Mouse (Mus musculus) embryonic facial prominence, embryonic 15.5 days (tissue): ENCODE data around the gene Nde1. TPM values are rescaled to one million over a fixed set of nuclear protein-coding genes. Genes with fewer than 3 reads are reported as not detected.
"Not testable (repeated sequence)": the region's sequence is repeated elsewhere in the genome, so short reads cannot be mapped to it uniquely, and the experiment has no call there.

Experiments
- ATAC-seq: fragments of 200-750 bp; cut with Nextera tagmentation; 2 replicates; pipeline ENCODE4 v1.8.0; 2017; ENCODE audit warnings: low read depth, moderate TSS enrichment; ENCODE audit not compliant: insufficient number of reproducible peaks, low FRiP score, low TSS enrichment
- H3K27ac ChIP-seq: fragments of 300-500 bp; sonication (generic); replicated peaks from 2 replicates; pipeline ENCODE4 v1.5.1; 2015; ENCODE audit warnings: mild to moderate bottlenecking, inconsistent platforms
- H3K27me3 ChIP-seq: fragments of 300-500 bp; sonication (generic); 2 replicates; pipeline ENCODE4 v1.6.1; 2015; ENCODE audit warnings: inconsistent platforms
- H3K36me3 ChIP-seq: fragments of 300-500 bp; sonication (generic); 2 replicates; pipeline ENCODE4 v1.6.1; 2015; ENCODE audit warnings: mild to moderate bottlenecking, inconsistent platforms
- H3K4me1 ChIP-seq: fragments of 300-500 bp; sonication (generic); 2 replicates; pipeline ENCODE4 v1.6.1; 2015; ENCODE audit warnings: inconsistent platforms
- H3K4me2 ChIP-seq: fragments of 300-500 bp; sonication (generic); replicated peaks from 2 replicates; pipeline ENCODE4 v1.6.1; 2015; ENCODE audit warnings: mild to moderate bottlenecking, inconsistent platforms
- H3K4me3 ChIP-seq: fragments of 300-500 bp; sonication (generic); replicated peaks from 2 replicates; pipeline ENCODE4 v1.5.1; 2015; ENCODE audit warnings: mild to moderate bottlenecking, inconsistent platforms
- H3K9ac ChIP-seq: fragments of 300-500 bp; sonication (generic); 2 replicates; pipeline ENCODE4 v1.6.1; 2015; ENCODE audit warnings: inconsistent platforms
- H3K9me3 ChIP-seq: fragments of 300-500 bp; sonication (generic); replicated peaks from 2 replicates; pipeline ENCODE4 v1.6.1; 2016; ENCODE audit warnings: inconsistent platforms
- WGBS: fragments of 180-500 bp; shearing (Covaris S2); methylation state at CpG from one replicate; pipeline ENCODE4 v1.1.7; 2015; 5-methylcytosine and 5-hydroxymethylcytosine counted together
- polyA plus RNA-seq: library from polyadenylated mRNA; unstranded; fragments of >200 nt; fragmentation: Nextera tagmentation; extraction: Ambion mirVana; gene quantifications from 2 replicates; pipeline ENCODE4 v1.2.1, GENCODE M21; 2015

Nde1 gene
- polyA plus RNA-seq, 1 experiment from 2014 or later, result 102 TPM

GRCm38 (mm10) chr16:14135014-14135413 lies 28.1 kb upstream of the Nde1 start:
- no peak overlapping the region for H3K4me2 ChIP-seq
- no peak overlapping the region for H3K9ac ChIP-seq
- no peak for ATAC-seq
- no peak overlapping the region for H3K4me3 ChIP-seq
- 85% methylated on average over 2 of the region's 2 CpGs for WGBS
- H3K9me3 ChIP-seq, result no peaks in the 10 kb centered on the region
- no peaks in the 10 kb centered on the region for H3K4me1 ChIP-seq
- peaks cover 86% of the 10 kb centered on the region for H3K36me3 ChIP-seq
- no peaks in the 10 kb centered on the region for H3K27me3 ChIP-seq
- no peak overlapping the region for H3K27ac ChIP-seq

GRCm38 (mm10) chr16:14137976-14138561 lies 25.0 kb upstream of the Nde1 start:
- H3K9me3 ChIP-seq, result no peaks in the 10 kb centered on the region
- no peaks in the 10 kb centered on the region for H3K27me3 ChIP-seq
- WGBS, result 100% methylated on average over 1 of the region's 1 CpGs
- H3K4me1 ChIP-seq, result no peaks in the 10 kb centered on the region
- H3K36me3 ChIP-seq, result peaks cover 84% of the 10 kb centered on the region
- ATAC-seq, result no peak
- no peak overlapping the region for H3K4me2 ChIP-seq
- H3K27ac ChIP-seq, result no peak overlapping the region
- H3K4me3 ChIP-seq, result no peak overlapping the region
- H3K9ac ChIP-seq, result no peak overlapping the region

- Histone ChIP-seq H3K9me3 (no peaks in the 10 kb centered on the region), H3K27ac (no peak overlapping the region), H3K36me3 (peaks cover 81% of the 10 kb centered on the region), H3K9ac (no peak overlapping the region), H3K4me1 (no peaks in the 10 kb centered on the region), H3K4me2 (no peak overlapping the region), H3K4me3 (no peak overlapping the region), H3K27me3 (no peaks in the 10 kb centered on the region)
- no peak for ATAC-seq
Observed at GRCm38 (mm10) chr16:14139106-14139505, 24.0 kb upstream of the Nde1 start.

GRCm38 (mm10) chr16:14143298-14143697 lies 19.8 kb upstream of the Nde1 start:
- no peaks in the 10 kb centered on the region for H3K27me3 ChIP-seq
- 88% methylated on average over 3 of the region's 3 CpGs for WGBS

GRCm38 (mm10) chr16:14147712-14148111 lies 15.4 kb upstream of the Nde1 start:
- Histone ChIP-seq H3K27me3 (no peaks in the 10 kb centered on the region), H3K4me1 (no peaks in the 10 kb centered on the region), H3K4me3 (no peak overlapping the region), H3K27ac (no peak overlapping the region), H3K9ac (no peak overlapping the region), H3K36me3 (peaks cover 74% of the 10 kb centered on the region), H3K4me2 (no peak overlapping the region), H3K9me3 (no peaks in the 10 kb centered on the region)
- no peak for ATAC-seq

More at GRCm38 (mm10) chr16:14143298-14143697, 19.8 kb upstream of the Nde1 start:
- ATAC-seq, result no peak
- peaks cover 79% of the 10 kb centered on the region for H3K36me3 ChIP-seq
- no peak overlapping the region for H3K27ac ChIP-seq
- no peaks in the 10 kb centered on the region for H3K4me1 ChIP-seq
- H3K4me2 ChIP-seq, result no peak overlapping the region
- H3K4me3 ChIP-seq, result no peak overlapping the region
- no peak overlapping the region for H3K9ac ChIP-seq
- no peaks in the 10 kb centered on the region for H3K9me3 ChIP-seq

- Histone ChIP-seq H3K27ac (no peak overlapping the region), H3K9me3 (no peaks in the 10 kb centered on the region), H3K4me1 (no peaks in the 10 kb centered on the region), H3K36me3 (peaks cover 50% of the 10 kb centered on the region), H3K4me2 (no peak overlapping the region), H3K4me3 (no peak overlapping the region), H3K27me3 (no peaks in the 10 kb centered on the region), H3K9ac (no peak overlapping the region)
- WGBS, result 95% methylated on average over 4 of the region's 4 CpGs
- no peak for ATAC-seq
Observed at GRCm38 (mm10) chr16:14151718-14152117, 11.4 kb upstream of the Nde1 start.

GRCm38 (mm10) chr16:14155638-14156037 lies 7.4 kb upstream of the Nde1 start:
- H3K4me2 ChIP-seq, H3K27ac ChIP-seq, ATAC-seq, H3K9me3 ChIP-seq, H3K27me3 ChIP-seq, H3K4me3 ChIP-seq, H3K9ac ChIP-seq: not testable (repeated sequence)
- Histone ChIP-seq H3K36me3 (peaks cover 29% of the 10 kb centered on the region), H3K4me1 (peaks cover 14% of the 10 kb centered on the region)
- 75% methylated on average over 1 of the region's 2 CpGs for WGBS

GRCm38 (mm10) chr16:14156312-14156711 lies 6.8 kb upstream of the Nde1 start:
- no peak for ATAC-seq
- H3K36me3 ChIP-seq, result peaks cover 22% of the 10 kb centered on the region
- no peak overlapping the region for H3K4me3 ChIP-seq
- no peak overlapping the region for H3K4me2 ChIP-seq
- 92% methylated on average over 6 of the region's 6 CpGs for WGBS
- H3K9me3 ChIP-seq, result no peaks in the 10 kb centered on the region
- no peak overlapping the region for H3K27ac ChIP-seq
- no peak overlapping the region for H3K9ac ChIP-seq
- H3K4me1 ChIP-seq, result peaks cover 14% of the 10 kb centered on the region
- no peaks in the 10 kb centered on the region for H3K27me3 ChIP-seq

GRCm38 (mm10) chr16:14158536-14158935 lies 4.5 kb upstream of the Nde1 start:
- no peaks in the 10 kb centered on the region for H3K27me3 ChIP-seq
- no peak for ATAC-seq
- peaks cover 17% of the 10 kb centered on the region for H3K4me1 ChIP-seq
- H3K36me3 ChIP-seq, result 0 out of 2 replicates have a peak, but pooled peaks cover 1% of the 10 kb centered on the region
- H3K4me3 ChIP-seq, result peak overlapping the region; percentile 71
- no peaks in the 10 kb centered on the region for H3K9me3 ChIP-seq
- H3K27ac ChIP-seq, result peak overlapping the region; percentile 87
- peak overlapping the region; percentile 67 for H3K4me2 ChIP-seq
- 9% methylated on average over 7 of the region's 7 CpGs for WGBS
- H3K9ac ChIP-seq, result peak overlapping the region; percentile 71

GRCm38 (mm10) chr16:14158936-14159745 lies 3.9 kb upstream of the Nde1 start:
- Histone ChIP-seq H3K4me3 (peak overlapping the region; percentile 71), H3K4me1 (peaks cover 23% of the 10 kb centered on the region), H3K9me3 (no peaks in the 10 kb centered on the region), H3K27me3 (no peaks in the 10 kb centered on the region), H3K9ac (peak overlapping the region; percentile 75), H3K36me3 (no peaks in the 10 kb centered on the region), H3K27ac (peak overlapping the region; percentile 99), H3K4me2 (peak overlapping the region; percentile 67)
- peak; percentile 95 for ATAC-seq
- under 1% methylated on average over 58 of the region's 58 CpGs for WGBS

- Histone ChIP-seq H3K4me1 (peaks cover 29% of the 10 kb centered on the region), H3K27ac (peak overlapping the region; percentile 99), H3K9me3 (no peaks in the 10 kb centered on the region), H3K9ac (peak overlapping the region; percentile 75), H3K4me2 (peak overlapping the region; percentile 65), H3K36me3 (no peaks in the 10 kb centered on the region), H3K27me3 (no peaks in the 10 kb centered on the region), H3K4me3 (peak overlapping the region; percentile 71)
- WGBS, result under 1% methylated on average over 10 of the region's 10 CpGs
- no peak for ATAC-seq
Observed at GRCm38 (mm10) chr16:14159746-14160131, 3.3 kb upstream of the Nde1 start.
